Mouse (Mus musculus): ENCODE measurements around the gene Ncoa1.

GRCm38 (mm10) chr12:4444946-4445345 is 32.0 kb downstream of the Ncoa1 start:
- no peak for TF ChIP-seq CTCF (IDR thresholded peaks at IDR 0.05; ENCODE audit: borderline replicate concordance, extremely low read depth, insufficient read depth, insufficient read length)
- no peak for TF ChIP-seq POLR2A (IDR thresholded peaks at IDR 0.05; ENCODE audit: borderline replicate concordance, extremely low read depth, insufficient read depth, insufficient read length, poor library complexity, severe bottlenecking)
